Mouse (Mus musculus): ENCODE data around the gene Gfpt2. TPM values are rescaled to one million over a fixed set of nuclear protein-coding genes. Genes with fewer than 3 reads are reported as not detected.
"Not testable (repeated sequence)": the region's sequence is repeated elsewhere in the genome, so short reads cannot be mapped to it uniquely, and the experiment has no call there.

The Gfpt2 gene
- total RNA-seq, 2 experiments from 2014 or later, result 5.0 TPM

GRCm38 (mm10) chr11:49808946-49809345 lies 15.0 kb downstream of the Gfpt2 start:
- Histone ChIP-seq H3K27ac (no peak overlapping the region), H3K4me3 (no peak overlapping the region)
- DNase-seq (ENCODE audit: low spot score in 2 of 2), result no peak
- no peak for TF ChIP-seq CTCF (conservative IDR thresholded peaks at IDR 0.05)

- not testable (repeated sequence) for DNase-seq (ENCODE audit: low spot score in 2 of 2); H3K4me3 ChIP-seq; H3K27ac ChIP-seq
Measured at GRCm38 (mm10) chr11:49810696-49811095, 16.7 kb downstream of the Gfpt2 start.

- no peak overlapping the region for H3K4me3 ChIP-seq
- TF ChIP-seq CTCF (conservative IDR thresholded peaks at IDR 0.05), result no peak
- H3K27ac ChIP-seq, result no peak overlapping the region
- DNase-seq (ENCODE audit: low spot score in 2 of 2), result no peak
Measured at GRCm38 (mm10) chr11:49811099-49811541, 17.1 kb downstream of the Gfpt2 start.

GRCm38 (mm10) chr11:49811879-49812278 lies 17.9 kb downstream of the Gfpt2 start:
- no peak for DNase-seq (ENCODE audit: low spot score in 2 of 2)
- Histone ChIP-seq H3K27ac (no peak overlapping the region), H3K4me3 (no peak overlapping the region)
- no peak for TF ChIP-seq CTCF (conservative IDR thresholded peaks at IDR 0.05)

GRCm38 (mm10) chr11:49818869-49819566 lies 25.0 kb downstream of the Gfpt2 start:
- TF ChIP-seq CTCF (conservative IDR thresholded peaks at IDR 0.05), result peak; percentile 19; the same call in 1 of the 2 replicates
- Histone ChIP-seq H3K4me3 (no peak overlapping the region), H3K27ac (peak overlapping the region; percentile 62)
- DNase-seq (ENCODE audit: low spot score in 2 of 2), result peak; percentile 51 to 84

GRCm38 (mm10) chr11:49819676-49820075 lies 25.7 kb downstream of the Gfpt2 start:
- H3K27ac ChIP-seq, result no peak overlapping the region
- DNase-seq (ENCODE audit: low spot score in 2 of 2), result peak in 1 of 2 experiments; percentile 24

GRCm38 (mm10) chr11:49820928-49821327 lies 26.9 kb downstream of the Gfpt2 start:
- H3K4me3 ChIP-seq, result no peak overlapping the region
- H3K27ac ChIP-seq, result no peak overlapping the region
- no peak for DNase-seq (ENCODE audit: low spot score in 2 of 2)
- no peak for TF ChIP-seq CTCF (conservative IDR thresholded peaks at IDR 0.05)

More at GRCm38 (mm10) chr11:49819676-49820075, 25.7 kb downstream of the Gfpt2 start:
- H3K4me3 ChIP-seq, result no peak overlapping the region
- no peak for TF ChIP-seq CTCF (conservative IDR thresholded peaks at IDR 0.05)

GRCm38 (mm10) chr11:49821546-49821945 lies 27.6 kb downstream of the Gfpt2 start:
- no peak overlapping the region for H3K27ac ChIP-seq
- H3K4me3 ChIP-seq, result no peak overlapping the region
- no peak for TF ChIP-seq CTCF (conservative IDR thresholded peaks at IDR 0.05)
- no peak for DNase-seq (ENCODE audit: low spot score in 2 of 2)

GRCm38 (mm10) chr11:49822337-49822736 lies 28.4 kb downstream of the Gfpt2 start:
- H3K4me3 ChIP-seq, result no peak overlapping the region
- no peak for TF ChIP-seq CTCF (conservative IDR thresholded peaks at IDR 0.05)
- H3K27ac ChIP-seq, result no peak overlapping the region
- DNase-seq (ENCODE audit: low spot score in 2 of 2), result no peak

- peak; percentile 98 for TF ChIP-seq CTCF (conservative IDR thresholded peaks at IDR 0.05)
- peak in 1 of 2 experiments; percentile 66 for DNase-seq (ENCODE audit: low spot score in 2 of 2)
- Histone ChIP-seq H3K4me3 (no peak overlapping the region), H3K27ac (no peak overlapping the region)
Measured at GRCm38 (mm10) chr11:49824896-49825295, 30.9 kb downstream of the Gfpt2 start.

- TF ChIP-seq CTCF (conservative IDR thresholded peaks at IDR 0.05), result no peak
- H3K27ac ChIP-seq, result no peak overlapping the region
- H3K4me3 ChIP-seq, result no peak overlapping the region
- DNase-seq (ENCODE audit: low spot score in 2 of 2), result no peak
Measured at GRCm38 (mm10) chr11:49827243-49827642, 33.3 kb downstream of the Gfpt2 start.

GRCm38 (mm10) chr11:49829176-49829745 lies 35.3 kb downstream of the Gfpt2 start:
- Histone ChIP-seq H3K4me3 (no peak overlapping the region), H3K27ac (no peak overlapping the region)
- DNase-seq (ENCODE audit: low spot score in 2 of 2), result no peak
- TF ChIP-seq CTCF (conservative IDR thresholded peaks at IDR 0.05), result no peak

GRCm38 (mm10) chr11:49831980-49832379 lies 38.0 kb downstream of the Gfpt2 start:
- DNase-seq (ENCODE audit: low spot score in 2 of 2), result peak in 1 of 2 experiments; percentile 13
- no peak overlapping the region for H3K4me3 ChIP-seq
- H3K27ac ChIP-seq, result no peak overlapping the region
- TF ChIP-seq CTCF (conservative IDR thresholded peaks at IDR 0.05), result no peak

- H3K27ac ChIP-seq, result no peak overlapping the region
- TF ChIP-seq CTCF (conservative IDR thresholded peaks at IDR 0.05), result no peak
- no peak for DNase-seq (ENCODE audit: low spot score in 2 of 2)
- H3K4me3 ChIP-seq, result no peak overlapping the region
Measured at GRCm38 (mm10) chr11:49832962-49833361, 39.0 kb downstream of the Gfpt2 start.
